Mouse (Mus musculus) T-helper 2 cell (primary cell): ENCODE results near the gene Rasgef1c.

Experiments used
- in situ Hi-C: fragments of 300-600 bp; cut with MboI, MseI; formaldehyde crosslinking; loops from one replicate; pipeline ENCODE4 v1.15.1; 2025; ENCODE audit warnings: high pct_unique_total_duplicates

Rasgef1c gene

DNA sequence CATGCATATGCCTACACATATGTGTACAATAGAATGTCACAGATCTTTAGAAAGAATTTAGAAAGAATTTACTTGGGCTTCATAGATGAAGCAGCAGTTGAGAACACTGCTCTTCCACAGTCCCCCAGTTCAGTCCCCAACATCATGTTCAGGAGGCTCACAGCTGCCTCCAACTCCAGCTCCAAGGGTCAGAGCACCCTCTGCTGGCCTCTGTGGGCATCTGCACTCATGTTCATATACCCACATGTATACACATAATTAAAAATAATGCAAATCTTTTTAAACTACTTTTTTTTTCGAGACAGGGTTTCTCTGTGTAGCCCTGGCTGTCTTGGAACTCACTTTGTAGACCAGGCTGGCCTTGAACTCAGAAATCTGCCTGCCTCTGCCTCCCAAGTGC is 73.0 kb downstream of the Rasgef1c start:
- in situ Hi-C loops = no loop called here

DNA sequence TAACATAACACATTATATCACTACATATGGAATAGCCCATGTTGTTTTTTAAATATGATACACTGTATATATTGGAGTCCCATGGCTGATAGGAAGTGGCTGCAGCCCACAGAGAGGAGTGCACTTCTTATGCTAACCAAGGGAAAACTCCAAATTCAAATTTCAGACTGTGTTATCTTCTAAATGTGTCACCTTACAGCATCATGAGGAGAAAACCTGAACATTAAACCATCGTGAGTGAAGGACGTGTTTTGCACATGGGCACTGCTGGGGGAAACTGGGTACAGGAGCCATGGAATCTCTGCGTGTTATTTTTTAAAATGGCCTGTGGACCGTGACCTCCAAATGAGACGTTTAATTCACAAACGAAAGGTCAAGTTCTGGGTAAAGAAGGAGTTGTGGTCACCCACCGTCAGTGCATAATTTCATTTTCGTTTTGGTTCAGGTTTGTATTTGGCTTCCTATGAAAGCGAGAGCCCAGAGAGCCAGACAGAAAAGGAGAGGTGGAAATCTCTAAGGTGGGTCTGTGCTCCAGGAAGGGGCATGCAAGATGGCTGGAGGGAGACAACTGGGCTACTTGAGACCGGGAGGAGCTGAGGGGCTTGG is 76.4 kb downstream of the Rasgef1c start:
- in situ Hi-C loops = no loop called here

DNA sequence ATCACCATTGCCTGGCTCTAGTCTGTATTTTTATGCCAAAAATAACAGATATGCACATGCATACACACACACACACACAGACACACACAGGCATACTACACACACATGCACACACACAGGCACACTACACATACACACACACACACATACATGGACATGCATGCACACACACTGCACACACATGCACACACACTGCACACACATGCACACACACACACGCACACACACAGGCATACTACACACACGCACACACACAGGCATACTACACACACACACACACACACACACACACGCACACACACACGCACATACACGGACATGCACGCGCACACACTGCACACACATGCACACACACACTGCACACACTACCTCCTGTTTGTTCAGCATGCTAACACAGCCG is 77.3 kb downstream of the Rasgef1c start:
- in situ Hi-C loops = no loop called here

DNA sequence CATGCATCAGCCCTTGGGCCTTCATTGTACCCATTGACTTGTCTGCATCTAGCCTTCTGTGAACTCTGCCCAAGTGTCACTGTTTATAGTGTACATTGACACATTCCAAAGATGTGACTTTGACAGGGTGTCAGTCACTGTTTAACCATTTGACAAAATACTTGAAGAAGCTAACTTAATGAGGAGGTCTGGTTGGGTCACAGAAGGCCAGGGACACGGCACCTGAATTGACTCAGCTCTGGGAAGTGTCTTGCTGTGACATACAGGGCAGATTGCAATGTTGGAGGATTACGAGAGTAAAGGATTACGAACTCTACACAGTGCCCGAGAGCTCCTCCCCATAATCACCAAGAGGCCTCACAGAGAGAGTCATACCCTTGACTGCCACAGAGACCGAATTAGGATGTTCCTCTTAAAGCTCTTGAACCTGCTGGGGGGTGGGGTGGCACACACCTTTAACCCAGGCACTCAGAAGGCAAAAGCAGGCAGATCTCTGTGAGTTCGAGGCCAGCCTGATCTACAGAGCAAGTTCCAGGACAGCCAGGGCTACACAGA is 79.1 kb downstream of the Rasgef1c start:
- in situ Hi-C loops = no loop called here

DNA sequence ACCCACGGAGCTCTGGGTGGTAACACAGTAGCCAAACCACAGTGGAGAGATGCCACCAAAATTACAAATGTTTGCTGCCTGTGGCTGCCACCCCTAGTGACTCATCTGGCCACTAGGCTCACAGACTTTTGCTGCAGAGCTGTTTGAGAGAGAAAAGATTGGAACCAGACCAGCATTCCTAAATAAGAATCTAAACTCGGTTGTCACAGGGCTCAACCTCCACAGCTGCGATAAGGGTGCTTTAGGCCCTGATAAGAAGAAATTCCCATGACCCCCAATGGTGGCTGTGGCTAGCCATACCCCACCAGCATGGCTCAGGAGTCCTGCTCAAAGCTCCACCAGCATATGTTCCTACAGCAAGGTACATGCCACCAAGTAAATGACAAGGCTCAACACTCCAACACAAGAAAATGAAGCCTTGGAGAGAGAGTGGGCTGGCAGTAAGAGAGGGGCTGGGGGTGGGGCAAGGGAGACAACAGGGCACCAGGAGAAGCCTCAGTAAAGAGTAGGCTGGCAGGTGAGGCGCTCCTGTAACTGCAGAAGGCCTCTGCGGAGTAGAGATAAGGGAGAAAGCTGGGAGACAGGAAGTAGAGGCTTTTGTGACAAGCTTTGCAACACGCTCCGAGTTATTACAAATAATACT is 79.8 kb downstream of the Rasgef1c start:
- in situ Hi-C loops = no loop called here

DNA sequence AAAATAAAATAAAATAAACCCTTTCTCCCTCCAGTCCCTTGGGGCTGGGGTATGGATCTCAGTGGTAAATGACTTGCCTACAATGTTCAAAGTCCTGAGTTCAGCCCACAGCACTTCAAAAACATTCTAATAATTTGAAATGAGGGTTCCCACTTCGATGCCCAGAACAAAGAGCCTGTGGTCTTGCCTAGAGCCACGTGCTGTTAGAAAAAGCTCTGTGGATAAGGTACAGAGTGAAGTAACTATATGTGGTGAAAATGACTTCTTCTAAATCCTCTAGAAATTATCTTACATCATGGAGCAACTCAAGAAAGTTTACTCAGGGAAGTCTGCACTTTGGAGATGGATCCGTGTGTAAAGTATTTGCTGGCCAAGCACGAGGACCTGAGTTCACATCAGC is 80.5 kb downstream of the Rasgef1c start:
- in situ Hi-C loops = no loop called here

DNA sequence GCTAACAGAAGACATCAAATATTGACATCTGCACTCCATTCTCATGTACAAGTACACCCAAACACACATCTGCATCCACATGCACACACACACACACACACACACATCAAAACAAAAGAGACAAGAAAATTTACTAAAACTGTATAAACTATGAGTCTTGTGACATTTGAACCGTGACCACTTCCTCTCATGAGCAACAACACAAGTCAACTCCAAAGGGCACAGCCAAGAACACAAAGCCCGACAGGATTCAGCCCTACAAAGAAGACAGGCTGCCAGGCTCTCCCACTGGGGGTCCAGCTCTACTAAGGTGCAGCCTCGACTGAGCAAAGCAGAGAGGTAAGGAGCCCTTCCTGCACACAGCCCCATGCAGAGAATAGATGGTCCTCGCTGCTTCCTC is 81.2 kb downstream of the Rasgef1c start:
- in situ Hi-C loops = no loop called here

DNA sequence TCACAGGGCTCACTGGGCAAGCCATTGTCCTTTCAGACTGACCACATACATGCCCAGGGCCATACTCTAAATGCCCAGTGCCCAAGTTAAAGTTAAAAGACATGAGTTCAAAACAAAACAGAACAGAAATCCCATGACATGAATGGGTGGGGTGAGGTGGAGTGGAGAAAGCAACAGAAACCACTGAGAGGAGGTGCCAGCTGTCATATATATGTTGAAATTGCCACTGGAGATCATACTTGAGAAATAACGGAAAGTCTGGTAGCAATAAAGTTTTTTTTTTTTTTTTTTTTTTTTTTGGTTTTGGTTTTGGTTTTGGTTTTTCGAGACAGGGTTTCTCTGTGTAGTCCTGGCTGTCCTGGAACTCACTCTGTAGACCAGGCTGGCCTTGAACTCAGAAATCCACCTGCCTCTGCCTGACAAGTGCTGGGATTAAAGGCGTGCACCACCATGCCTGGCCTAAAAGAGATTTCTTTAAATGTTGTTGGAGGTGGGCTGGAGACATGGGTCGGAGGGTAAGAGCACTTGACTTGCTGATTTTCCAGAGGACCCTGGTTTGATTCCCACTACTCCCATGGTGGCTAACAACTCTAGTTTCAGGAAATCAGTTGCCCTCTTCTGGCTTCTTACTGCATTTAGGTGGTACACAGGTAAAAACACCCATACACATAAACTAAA is 82.4 kb downstream of the Rasgef1c start:
- in situ Hi-C loops = no loop called here

DNA sequence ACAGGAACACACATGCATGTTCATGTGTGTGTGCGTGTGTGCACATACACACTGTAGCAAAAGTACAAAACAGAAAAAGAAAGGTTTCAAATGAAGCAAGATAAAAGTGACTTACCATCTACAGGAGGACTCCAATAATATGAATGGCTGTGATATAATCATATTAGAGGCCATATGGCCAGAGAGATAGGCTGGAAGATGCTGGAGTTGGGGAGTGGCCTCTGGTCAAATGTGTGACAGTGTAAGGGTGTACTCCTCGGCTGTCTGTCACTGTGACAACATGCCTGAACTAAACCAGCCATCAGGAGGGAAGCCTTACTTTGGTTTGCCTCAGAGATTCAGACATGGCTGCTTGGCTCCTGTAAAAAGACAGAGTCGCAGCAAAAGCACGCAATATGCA is 83.4 kb downstream of the Rasgef1c start:
- in situ Hi-C loops = loop anchor here (5.0 kb wide), 2 partner anchors 37 to 132 kb away; no protein-coding TSS in a partner anchor

DNA sequence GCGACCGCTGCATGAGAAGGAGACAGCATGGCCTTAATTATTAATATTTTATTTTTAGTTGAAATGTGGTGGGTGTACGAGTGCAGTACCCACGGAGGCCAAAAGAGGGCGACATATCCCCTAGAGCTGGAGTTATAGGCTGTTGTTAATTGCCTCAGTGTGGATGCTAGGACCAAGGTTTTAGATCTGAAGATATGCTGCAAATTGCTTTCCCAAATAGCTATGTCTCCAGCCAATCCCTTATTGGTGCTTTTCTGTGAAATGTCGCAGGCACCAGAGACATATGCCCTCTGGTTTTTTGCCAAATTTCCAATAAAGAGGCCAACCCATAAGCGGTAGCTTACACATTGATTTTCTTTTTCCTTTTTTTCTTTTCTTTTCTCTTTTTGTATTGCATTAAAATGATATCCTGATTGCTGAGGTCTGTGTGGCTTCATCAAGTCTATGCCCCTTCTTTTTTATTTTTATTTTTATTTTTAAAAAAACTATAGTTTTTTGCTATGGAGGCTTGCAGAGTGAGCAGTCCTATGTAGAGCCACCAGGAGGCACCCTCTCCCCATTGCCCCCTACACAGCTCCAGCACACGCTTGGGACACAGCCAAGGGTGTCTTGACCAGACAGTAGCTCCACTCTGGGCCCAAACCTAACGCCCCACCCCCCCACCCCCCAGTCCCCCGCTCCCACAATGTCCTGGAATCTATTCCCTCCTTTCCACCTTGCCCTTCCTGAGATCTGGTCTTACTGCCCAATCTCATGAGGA is 84.8 kb downstream of the Rasgef1c start:
- in situ Hi-C loops = loop anchor here (5.0 kb wide), 2 partner anchors 36 to 131 kb away; no protein-coding TSS in a partner anchor

DNA sequence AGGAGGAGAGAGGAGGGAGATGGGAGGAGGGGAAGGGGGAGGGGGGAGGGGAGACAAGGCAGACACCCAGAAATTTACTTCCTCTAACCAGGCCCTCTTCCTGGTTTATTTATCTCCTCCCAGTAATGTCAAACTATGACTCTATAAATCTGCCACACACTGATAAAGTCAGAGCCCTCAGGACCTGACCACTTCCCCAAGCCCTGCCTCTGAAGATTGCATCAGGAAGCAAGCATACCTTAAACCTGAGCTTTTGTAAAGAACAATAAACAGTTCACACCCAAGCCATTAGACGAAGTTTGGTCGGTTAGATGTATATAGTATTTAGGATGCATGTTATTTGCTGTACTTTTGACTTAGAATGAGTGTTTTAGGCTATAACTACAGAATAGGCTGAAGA is 92.9 kb downstream of the Rasgef1c start:
- in situ Hi-C loops = no loop called here

DNA sequence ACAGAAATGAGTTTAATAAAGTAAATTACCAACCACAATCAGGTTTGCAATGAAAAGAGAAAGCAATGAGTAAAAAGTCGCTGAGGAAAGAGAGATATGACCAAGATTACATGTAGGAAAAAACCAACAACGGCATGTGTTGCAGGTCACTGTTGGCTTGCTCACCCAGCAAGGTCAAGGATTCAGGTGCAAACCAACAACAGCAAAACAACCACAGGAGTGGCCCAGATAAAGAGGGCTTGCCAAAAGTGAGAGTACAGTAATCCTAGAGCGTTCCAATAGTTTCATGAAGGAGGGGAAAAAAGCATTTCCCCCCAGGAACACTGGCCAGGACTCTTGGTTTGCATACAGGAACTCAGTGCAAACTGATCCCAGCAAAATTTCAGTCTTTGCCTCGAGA is 94.8 kb downstream of the Rasgef1c start:
- in situ Hi-C loops = no loop called here

DNA sequence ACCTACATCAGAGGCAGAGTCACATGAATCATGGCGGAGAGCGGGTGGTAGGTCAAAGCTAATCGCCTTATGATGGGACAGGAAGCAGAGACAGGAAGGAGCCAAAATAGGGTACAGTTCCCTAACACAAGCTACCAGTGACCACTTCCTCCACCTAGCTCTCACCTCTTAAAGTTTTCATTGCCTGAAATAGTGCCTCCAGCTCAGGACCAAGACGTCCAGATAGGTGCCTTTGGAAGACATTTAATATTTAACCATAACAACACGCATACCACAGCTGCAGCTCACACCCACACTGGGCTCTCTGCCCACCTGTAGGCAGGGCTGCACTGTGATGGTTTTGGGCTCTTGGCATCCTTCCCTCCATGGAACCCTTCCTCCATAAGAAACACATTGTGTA is 95.7 kb downstream of the Rasgef1c start:
- in situ Hi-C loops = no loop called here

DNA sequence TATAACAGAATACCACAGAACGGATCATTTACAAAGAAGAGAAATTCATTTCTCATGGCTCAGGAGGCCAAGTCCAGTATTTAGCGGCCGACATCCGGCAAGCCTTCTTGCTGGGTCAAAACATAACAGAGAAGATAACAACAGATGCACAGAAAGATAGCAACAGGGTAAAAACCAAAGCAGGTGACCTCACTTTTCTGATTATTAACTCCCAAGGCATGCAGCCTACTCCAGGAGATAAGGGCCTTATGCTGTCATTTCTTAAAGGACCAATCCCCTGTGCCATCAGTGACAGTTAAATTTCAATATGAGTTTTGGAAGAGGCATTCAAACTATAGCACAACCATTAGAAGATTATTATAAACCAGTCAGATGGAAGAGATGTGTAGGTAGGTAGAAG is 101.2 kb downstream of the Rasgef1c start:
- in situ Hi-C loops = no loop called here

DNA sequence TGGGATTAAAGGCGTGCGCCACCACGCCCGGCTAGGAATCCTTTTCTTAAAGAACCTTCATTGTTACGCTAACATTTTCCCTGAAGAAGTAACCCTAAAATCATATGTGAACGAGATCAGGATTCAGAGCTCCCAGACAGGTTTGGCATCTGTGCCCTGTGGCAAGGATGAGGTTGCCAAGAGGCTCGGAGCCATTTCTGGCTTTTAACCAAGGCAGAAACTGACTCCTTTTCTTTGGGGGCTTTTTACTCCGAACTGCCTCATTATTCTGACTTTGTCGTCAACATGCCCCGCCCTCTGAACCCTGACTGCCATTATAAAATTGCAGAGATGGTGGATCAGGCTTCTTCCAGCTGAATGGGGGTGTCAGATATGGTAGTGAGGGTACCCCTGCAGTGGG is 106.1 kb downstream of the Rasgef1c start:
- in situ Hi-C loops = no loop called here

DNA sequence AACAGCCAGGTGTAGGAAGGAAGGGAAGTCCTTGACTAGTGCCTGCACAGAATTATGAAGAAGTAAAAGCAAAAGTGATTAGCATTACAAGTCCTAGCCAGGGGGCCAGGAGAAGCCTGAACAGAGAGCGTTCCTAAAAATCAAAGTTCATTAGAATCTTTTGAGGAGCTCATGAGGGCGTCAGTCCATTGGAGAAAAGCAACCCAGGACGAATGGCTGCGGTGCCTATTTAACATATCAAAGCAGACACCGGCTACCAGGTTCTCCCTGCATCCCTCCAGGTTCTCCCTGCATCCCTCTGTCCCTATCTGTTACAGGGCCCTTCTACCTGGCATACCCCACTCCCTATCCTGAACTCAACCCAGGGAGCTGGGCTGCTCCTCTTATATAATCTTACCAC is 106.6 kb downstream of the Rasgef1c start:
- in situ Hi-C loops = no loop called here

DNA sequence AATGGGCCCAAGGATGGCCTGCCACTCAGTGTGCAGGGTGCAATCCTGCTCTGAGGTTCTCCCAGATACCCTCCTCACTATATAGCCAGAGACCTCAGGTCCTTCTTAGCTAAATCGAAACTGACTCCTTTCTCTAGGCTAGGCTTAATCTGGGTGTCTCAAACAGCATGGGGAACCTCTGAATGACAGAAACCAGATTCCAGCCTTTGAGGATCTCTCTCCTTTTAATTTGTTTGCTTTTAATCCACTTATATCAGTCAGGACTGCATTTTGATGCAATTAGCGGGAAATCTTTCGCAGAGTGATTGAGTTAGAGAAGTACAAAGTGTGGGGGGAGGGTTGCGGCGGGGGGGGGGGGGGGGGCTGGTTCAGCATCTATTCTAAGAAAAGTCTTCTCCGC is 111.4 kb downstream of the Rasgef1c start:
- in situ Hi-C loops = no loop called here

DNA sequence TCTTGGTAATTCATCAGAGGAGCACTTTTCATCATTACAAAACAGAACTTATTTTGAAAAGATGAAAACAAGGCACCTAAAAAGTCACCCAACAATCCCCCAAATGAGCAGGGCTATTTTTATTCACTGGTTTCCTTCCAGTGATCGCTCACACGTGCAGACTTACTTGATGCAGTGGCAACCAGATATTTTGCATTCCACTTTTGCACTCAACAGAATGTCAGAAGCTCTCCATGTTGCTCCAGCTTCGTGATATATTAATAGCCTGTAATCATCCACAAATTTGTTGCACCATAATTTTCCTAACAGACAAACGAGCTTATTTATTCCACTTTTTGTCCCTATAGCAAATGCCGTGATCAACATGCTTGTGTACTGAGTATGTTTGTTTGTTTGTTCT is 114.9 kb downstream of the Rasgef1c start:
- in situ Hi-C loops = no loop called here

DNA sequence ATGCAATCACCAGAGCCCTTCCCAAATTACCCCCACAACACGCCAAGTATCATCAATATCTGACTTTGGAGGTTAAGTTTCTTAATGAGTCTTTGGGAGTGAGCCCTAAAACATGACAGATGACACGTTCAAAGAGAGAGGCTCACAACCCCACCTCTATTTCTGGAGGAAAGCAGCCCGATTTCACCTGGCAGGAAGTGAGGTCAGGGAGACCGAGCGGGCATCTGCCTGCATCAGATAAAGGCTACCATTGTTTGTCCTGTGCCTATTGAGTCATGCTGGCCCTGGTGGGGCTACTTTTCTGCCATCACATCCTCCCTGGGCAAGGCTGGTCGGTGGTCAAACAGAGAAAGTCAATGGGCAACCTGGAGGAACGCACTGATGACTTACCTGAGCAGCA is 115.9 kb downstream of the Rasgef1c start:
- in situ Hi-C loops = no loop called here

DNA sequence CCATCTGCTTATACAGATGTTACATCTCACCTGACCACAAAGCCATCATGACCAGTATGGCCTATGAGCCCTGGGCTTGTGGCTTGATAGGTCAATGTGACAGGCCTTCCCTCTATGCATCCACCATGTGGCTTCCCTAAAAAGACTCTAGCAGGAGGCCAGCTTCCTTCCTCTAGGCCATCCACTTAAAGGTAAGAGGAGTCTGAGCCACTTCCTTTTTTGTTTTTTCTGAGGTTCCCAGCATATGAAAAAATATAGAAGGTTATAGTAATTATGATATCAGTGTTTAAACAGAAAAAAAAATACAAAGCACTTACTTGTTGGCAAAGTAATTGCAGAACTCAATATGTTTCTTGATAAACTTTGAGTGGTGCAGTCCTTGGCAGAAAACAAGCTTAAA is 117.2 kb downstream of the Rasgef1c start:
- in situ Hi-C loops = no loop called here

DNA sequence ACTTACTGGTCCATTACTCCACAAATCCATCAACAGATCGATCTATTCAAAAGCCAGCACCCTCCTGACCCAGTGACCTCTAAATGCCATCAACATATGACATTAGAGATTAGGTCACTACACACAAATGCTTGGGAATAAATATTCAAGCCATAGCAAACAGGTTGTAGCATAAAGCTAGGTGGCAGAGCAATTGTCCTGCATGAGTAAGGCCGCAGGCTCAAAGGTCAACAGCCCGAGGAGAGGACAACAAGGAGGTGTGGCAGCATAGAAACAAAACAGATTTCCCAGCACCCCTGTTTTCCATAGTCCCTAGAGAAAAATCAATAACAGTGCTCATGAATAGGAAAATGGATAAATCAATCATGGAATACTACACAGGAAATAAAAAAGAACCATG is 120.5 kb downstream of the Rasgef1c start:
- in situ Hi-C loops = loop anchor here (5.0 to 10.0 kb wide), 2 partner anchors 35 to 767 kb away; no protein-coding TSS in a partner anchor

DNA sequence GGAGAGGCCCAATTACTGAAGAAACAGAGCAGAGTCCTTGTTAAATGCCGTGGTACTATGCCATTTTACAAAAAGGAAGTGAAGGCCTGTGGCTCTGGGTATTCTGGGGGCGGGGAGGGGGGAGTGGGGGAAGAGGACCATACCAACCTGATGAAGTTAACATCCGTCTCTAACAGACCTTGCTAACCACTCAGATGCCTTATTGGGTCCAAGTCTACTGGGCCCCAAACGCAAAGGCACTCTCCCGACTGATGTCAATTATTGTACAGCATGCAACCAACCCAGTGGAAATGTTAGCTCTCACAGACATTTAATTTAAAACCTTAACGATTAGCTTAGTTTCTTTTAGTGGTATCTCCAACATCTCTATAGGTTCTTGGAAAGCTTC is 122.8 kb downstream of the Rasgef1c start:
- in situ Hi-C loops = loop anchor here (5.0 to 10.0 kb wide), 2 partner anchors 37 to 770 kb away; no protein-coding TSS in a partner anchor
